Mouse (Mus musculus) left cerebral cortex, adult 8-10 months (tissue): ENCODE data around the gene Cisd1. TPM values are rescaled to one million over a fixed set of nuclear protein-coding genes. Genes with fewer than 3 reads are reported as not detected.

Experiments
- total RNA-seq, 4 experiments: library from RNA; stranded (reverse); gene quantifications; 2 replicates each; pipeline ENCODE4 v1.2.4; 2022

The Cisd1 gene
- total RNA-seq, 4 experiments from 2014 or later: 121 to 129 (median 127) TPM

Other genes starting within 250 kb of the Cisd1 start
- gene Bicc1, start 185.3 kb downstream of the Cisd1 start, total RNA-seq: 1 to 10 TPM; 5.4 to 7.1 (median 6.0) TPM
- 10 to 100 TPM; 33.2 to 49.2 (median 37.5) TPM for gene Tfam, start 106.7 kb downstream of the Cisd1 start, total RNA-seq
- 10 to 100 TPM; 44.2 to 53.7 (median 48.5) TPM for gene Ube2d1, start 59.7 kb downstream of the Cisd1 start, total RNA-seq
- 10 to 100 TPM; 25.8 to 31.7 (median 29.2) TPM for gene Ipmk, start 2.8 kb upstream of the Cisd1 start, total RNA-seq